Mouse (Mus musculus): ENCODE data around the gene Fam71b.

GRCm38 (mm10) chr11:46362061-46363022, 34.0 kb upstream of the Fam71b start:
- TF ChIP-seq GATA1 (IDR thresholded peaks at IDR 0.05; ENCODE audit: low read length) (no peak), TAL1 (IDR thresholded peaks at IDR 0.05; ENCODE audit: low read length) (no peak)
